Mouse (Mus musculus): Measurements from ENCODE around the gene Spns1.
"Not testable (repeated sequence)": the region's sequence is repeated elsewhere in the genome, so short reads cannot be mapped to it uniquely, and the experiment has no call there.

Spns1 gene

GRCm38 (mm10) chr7:126332691-126333090 lies 44.6 kb downstream of the Spns1 start:
- no peak for DNase-seq

DNA sequence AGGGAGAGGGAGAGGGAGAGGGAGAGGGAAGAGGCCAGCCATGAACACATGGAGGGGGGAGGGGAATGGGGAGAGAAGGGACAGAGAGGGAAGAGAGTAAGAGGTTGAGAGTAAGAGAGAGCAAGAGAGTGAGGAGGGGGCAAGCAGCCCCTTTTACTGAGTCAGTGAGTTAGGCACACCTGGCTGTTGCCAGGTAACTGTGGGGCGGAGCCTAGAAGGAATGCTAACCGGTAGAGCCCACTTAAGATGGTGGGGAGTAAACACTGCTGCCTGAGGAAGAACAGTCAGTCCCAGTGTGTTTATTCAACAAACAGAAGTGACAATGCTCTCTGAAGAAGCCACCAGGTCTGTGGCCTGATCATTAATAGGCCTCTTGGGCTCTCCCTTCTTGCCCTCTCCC lies 46.6 kb downstream of the Spns1 start:
- no peak for DNase-seq

- no peak for DNase-seq
These were observed 47.2 kb downstream of the Spns1 start for GRCm38 (mm10) chr7:126329907-126330645.

DNA sequence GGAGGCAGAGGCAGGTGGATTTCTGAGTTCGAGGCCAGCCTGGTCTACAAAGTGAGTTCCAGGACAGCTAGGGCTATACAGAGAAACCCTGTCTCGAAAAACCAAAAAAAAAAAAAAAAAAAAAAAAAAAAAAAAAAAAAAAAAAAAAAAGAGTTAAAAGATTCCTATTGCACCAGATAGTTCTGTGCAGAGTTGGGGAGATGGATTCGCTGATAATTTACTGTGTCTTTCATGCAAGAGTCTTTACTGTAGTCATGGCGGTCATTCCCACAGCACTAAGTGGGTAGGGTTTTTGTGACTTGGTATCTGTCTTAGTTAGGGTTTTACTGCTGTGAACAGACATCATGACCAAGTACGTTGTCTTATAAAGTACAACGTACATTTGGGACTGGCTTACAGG lies 48.4 kb downstream of the Spns1 start:
- not testable (repeated sequence) for DNase-seq

DNA sequence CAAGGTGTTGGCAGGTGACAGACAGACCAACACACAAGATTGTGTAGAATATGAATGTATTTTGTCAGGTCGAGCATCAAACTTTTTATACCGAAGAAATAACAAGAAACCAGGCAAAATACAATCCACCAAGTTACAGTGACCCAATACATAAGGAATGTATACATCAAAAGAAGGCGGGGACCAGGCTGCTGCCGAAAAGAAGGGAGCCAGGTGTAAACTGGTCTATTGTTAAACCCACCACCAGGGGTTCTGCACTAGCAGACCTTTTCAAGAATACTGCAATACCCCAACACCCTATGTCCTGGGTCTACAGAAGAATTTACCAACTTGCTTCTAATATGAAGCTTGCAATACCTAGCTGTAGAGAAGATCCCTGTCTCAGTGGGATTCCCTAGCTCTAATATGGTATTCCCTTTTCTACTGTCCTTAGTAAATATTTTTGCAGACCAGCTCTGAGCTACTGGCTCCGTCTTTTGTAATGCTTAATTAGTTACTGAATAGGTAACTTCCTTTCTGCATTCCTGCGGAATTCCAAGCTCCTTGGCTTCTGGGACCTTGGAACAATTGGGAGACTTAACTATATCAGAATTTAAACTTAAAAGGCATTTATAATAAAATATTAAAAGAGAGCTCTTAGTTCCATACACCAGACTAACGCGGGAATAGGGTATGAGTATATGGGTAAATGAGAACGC lies 51.5 kb downstream of the Spns1 start:
- not testable (repeated sequence) for DNase-seq

DNA sequence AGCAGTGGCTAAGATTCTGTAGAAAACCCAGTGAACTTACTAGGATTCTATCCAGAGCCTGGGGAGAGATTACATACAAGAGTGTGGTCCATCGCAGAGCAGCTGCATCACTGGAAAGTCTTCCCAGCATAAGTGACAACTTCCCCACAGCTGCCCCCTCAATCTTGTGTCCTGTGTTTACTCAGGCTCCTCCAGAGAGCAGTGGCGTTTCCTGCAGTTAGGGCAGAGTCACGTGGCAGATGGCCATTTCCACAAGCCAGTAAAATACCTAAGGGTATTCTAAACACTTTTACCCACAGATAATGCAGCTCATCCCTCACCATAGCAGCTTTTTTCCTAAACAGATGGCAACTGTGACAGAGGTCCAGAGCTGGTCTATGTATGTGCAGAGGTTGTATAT lies 52.5 kb downstream of the Spns1 start:
- DNase-seq: no peak

DNA sequence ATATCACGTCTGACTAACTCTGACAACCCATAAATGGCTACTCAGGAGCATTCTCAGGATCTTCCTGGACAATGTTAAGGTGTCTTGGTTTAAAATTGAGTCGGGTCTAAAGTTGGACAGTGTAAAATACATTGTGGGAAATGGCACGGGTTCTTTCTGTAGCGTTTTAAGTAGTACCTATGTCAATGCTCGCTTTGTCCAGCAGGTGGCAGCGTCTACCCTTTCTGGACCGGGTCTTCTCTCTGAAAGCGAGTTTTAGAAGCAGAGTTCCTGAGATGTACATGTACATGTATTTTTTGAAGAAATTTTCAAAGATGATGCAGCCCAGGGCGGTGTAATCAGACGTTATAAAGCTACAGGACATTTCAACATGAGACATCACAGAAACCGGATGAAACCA lies 53.5 kb downstream of the Spns1 start:
- DNase-seq: peak; percentile 78 to 86

Measured in cerebellum, adult 18-20 months (tissue).